Mouse (Mus musculus): Measurements from ENCODE around the gene Galnt7.

DNA sequence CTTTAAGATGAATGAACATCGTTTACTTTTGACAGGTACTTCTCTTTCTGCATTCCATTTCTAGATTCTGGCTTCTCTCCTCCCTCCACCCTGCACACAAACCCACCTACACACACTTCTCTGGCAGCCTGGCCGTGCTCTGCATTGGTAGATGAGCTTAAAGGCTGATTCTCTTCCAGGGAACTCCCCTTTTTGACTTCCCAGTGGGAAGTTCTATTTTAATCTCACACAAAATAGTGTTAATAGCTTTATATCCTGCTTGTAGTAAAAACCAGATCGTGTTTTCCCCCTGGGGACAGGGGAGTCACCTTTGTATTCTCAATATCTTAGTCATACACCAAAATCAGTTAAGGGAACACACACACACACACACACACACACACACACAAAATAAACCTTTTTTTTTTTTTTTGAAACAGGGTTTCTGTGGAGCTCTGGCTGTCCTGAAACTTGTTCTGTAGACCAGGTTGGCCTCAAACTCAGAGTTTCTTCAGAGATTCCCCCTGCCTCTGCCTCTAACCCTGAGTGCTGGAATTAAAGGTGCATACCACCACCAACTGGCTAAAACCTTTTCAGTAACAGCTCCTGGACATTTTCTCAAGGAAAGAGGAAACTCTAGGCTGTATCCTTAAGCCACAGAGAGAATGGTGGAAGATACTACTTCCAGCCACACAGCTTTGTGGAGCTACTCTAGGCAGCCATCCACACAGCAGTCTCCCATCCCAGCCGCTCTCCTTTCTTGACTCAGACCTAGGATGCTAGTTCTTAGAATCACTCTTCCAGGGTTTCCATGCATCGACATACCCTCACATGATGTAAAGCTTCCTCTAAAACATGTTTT, 24.7 kb downstream of the Galnt7 start:
- TF ChIP-seq CTCF (IDR thresholded peaks at IDR 0.05; ENCODE audit: low read depth, low read length) (no peak), GATA1 (IDR thresholded peaks at IDR 0.05; ENCODE audit: borderline replicate concordance, low read length) (no peak)

Measured in G1E (cell line).